Mouse (Mus musculus) ZHBTc4 (cell line): ENCODE data around the gene Efhd2.

Source experiments
- DNase-seq: peaks from one replicate; pipeline ENCODE4 v3.0.0-alpha.2; 2011; ENCODE audit warnings: low read depth, low spot score

Gene Efhd2

GRCm38 (mm10) chr4:141860246-141860841 lies 14.4 kb downstream of the Efhd2 start:
- no peak for DNase-seq

DNA sequence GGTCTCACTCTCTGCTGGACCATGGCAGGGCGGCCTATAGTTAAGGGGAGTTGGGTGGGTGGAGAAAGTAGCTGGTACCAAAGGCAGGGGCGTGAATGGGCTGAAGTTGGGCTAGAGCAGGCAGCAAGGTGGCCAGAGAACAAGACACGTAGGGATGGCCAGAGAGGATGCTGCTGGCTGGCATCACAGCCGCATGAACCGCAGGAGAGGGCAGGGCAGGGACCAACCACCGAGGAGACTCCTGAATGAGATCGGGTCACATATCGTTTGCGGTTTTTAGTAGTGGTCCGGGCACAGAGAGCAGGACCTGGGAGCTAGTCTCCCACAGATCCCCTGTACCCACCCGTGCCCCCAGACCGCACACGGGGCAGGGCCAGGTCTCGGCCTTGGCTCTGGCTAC lies 15.4 kb downstream of the Efhd2 start:
- DNase-seq, result no peak

- DNase-seq, result no peak
These were observed 16.2 kb downstream of the Efhd2 start for GRCm38 (mm10) chr4:141858501-141858900.

DNA sequence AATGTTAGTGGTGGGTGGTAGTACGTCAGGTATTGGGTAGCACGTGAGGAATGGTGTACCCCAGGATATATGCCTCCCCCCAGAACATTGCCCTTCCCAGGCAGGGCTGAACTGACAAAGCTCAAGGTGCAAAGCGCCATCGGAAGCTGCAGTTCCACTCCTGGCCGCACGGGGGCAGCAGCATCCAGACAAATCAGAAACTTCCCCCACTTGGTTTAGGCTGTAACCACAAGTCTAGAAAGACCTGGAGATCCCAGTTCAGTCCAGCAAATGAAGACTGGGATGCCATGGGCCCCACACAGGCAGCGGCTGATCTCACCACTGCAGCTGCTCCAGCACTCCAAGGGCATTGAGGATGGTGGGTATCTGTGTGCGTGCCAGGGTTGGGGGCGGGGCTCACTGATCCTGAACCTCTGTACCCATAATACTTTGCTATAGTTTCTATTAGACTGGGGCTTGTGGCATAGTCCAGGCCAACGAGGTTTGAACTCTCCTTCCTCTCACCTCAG lies 17.2 kb downstream of the Efhd2 start:
- DNase-seq, result peak; percentile 86

- DNase-seq, result peak; percentile 47
These were observed 21.3 kb downstream of the Efhd2 start for GRCm38 (mm10) chr4:141853437-141853836.

- no peak for DNase-seq
These were observed 28.7 kb downstream of the Efhd2 start, which contains the start of gene Ctrc for GRCm38 (mm10) chr4:141845999-141846398. Gene Ctrc (minus strand): TSS chr4:141846359.

GRCm38 (mm10) chr4:141834536-141835095 lies 40.1 kb downstream of the Efhd2 start:
- no peak for DNase-seq

- no peak for DNase-seq
These were observed 40.8 kb downstream of the Efhd2 start for GRCm38 (mm10) chr4:141833911-141834310.

- peak; percentile 81 for DNase-seq
These were observed 43.4 kb downstream of the Efhd2 start for GRCm38 (mm10) chr4:141831361-141831760.

DNA sequence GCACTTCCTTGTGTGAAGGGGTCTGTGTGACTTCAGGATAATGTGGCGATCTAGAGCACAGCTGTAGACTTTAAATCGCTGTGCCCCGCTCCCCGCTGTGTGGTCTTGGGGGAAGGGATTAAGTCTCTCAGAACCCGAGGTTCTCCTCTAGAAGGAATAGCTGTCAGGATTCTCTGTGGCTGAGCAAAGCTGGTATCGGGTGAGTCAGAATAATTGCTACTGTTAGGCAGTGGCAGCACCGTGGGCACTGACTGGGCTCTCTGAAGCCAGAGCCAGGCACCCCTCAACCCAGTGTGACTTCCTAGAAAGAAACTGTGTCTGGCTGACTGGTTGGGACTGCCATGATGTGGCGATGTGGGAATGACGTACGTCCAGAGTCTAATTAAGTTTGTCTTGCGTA lies 44.3 kb downstream of the Efhd2 start:
- peak; percentile 42 for DNase-seq

GRCm38 (mm10) chr4:141828177-141828576 lies 46.5 kb downstream of the Efhd2 start:
- DNase-seq, result no peak

- no peak for DNase-seq
These were observed 47.3 kb downstream of the Efhd2 start for GRCm38 (mm10) chr4:141827401-141827800.

DNA sequence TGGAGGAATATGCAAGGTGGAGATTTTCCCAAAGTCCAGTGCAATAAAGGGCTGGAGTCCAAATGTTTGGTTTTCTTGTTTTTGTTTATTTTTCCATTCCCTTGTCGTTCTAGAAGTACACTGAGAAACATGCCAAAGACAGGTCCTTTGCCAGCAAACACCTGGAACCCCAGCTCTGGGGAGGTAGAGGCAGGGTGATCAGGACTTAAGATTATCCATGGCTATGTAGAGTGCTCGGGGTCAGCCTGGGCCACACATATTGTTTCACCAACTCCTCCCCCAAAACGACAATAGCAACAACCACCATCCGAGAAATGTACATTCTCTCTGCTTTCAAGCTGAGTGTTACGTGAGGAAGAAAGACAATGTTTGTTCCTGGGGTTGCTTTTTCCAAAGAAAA lies 48.7 kb downstream of the Efhd2 start, which contains the start of gene Cela2a:
Gene Cela2a, minus strand, starts transcription at position 101 of the 400 bp plus-strand sequence.
- no peak for DNase-seq

GRCm38 (mm10) chr4:141822979-141823378 lies 51.7 kb downstream of the Efhd2 start:
- peak; percentile 89 for DNase-seq

DNA sequence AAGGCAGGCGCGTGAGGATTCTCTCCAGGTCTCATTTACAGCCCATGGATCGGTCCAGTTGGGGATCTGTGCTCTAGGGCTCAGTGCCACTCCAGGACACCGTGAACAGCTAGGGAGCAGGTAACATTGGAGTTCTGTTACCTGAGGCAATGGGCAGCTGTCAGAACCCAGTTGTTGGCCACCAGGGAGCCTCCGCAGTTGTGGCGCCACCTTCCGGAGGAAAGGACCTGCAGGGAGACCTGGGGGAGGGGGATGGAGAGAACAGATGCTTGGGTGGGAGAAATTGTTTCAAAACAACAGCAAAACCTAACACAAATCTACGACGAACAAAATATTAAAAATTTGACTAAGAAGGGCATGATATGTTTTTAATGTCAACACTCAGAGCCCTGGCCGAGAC lies 52.6 kb downstream of the Efhd2 start:
- DNase-seq, result peak; percentile 74

GRCm38 (mm10) chr4:141821178-141821577 lies 53.5 kb downstream of the Efhd2 start:
- DNase-seq, result no peak

DNA sequence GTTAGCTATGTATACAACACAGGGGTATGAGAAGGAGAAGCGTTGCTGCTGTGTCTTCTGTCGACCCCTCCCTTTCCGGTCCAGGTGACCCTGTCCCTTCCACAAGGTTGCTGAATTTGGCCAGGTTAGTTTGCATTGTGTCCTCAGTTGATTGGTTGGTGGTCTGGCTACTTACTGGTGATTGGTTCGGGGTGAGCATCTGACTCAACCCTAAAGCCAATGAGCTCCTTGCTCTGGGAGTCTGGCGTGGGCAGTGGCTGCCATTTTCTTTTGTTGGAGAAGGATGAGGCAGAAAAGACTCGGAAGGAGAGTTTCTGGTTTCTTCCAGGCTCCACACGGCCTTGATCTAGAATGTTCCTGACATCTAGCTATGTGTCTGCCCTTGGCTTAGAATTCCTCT lies 55.4 kb downstream of the Efhd2 start:
- peak; percentile 79 for DNase-seq

GRCm38 (mm10) chr4:141818861-141819260 lies 55.9 kb downstream of the Efhd2 start:
- DNase-seq, result peak; percentile 51

DNA sequence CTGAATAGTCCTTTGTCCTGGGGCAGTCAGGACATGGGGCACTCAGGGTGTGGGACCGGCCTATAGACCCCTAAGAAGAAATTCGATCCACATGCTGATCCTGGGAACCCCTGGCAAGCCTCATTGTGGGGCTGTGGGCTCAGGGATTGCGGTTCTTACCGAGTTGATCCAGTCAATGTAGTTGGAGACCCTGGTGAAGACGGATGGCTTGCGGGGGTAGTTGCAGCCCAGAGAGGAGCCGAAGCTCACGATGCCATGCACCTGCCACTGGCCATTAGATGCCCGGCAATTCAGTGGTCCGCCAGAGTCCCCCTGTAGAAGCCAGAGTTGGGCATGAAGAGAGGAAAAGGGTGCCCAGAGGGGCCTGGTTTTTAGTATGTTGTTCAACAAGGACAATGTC lies 57.0 kb downstream of the Efhd2 start:
- no peak for DNase-seq

DNA sequence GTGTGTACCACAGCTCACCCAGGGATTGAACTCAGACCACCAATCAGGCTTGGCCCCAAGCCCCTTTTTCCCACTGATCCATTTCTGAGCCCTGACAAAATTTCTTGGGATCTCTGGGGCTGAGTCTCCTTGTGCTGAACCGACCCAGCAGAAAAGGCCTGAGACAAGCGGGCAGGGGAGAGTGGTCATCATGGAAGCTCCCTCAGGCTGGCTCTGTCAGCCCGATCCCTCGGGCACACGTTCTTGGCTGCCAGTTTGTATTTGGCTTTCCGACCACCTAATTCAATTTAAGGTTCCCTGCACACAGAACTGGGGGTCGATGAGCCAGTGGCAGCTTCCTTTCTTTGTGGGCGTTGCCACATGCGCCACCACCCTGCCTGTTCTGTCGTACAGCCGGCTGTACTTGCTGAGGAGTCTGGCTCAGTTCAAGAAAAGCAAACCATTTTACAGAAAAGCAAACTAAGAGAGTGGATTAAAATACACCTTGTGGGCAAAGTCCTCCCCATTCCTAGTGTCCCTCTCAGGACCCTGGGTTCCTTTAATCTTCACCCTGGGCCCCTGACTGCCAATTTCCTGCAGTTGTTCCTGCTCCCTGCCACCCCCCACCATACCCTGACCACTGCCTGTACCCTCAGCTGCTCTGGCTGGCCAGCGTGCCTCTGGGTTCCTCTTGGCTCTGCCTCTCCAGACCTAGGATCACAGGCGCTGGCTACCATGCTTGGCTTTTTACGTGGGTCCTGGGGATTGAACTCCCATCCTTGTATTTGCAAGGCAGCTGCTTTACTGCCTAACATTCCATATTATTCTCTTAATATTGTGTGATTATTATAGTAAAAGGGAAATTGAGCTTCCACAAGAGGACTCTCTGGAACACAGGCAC lies 57.7 kb downstream of the Efhd2 start:
- DNase-seq, result no peak

- DNase-seq, result no peak
These were observed 58.5 kb downstream of the Efhd2 start for GRCm38 (mm10) chr4:141816267-141816666.

- DNase-seq, result no peak
These were observed 63.3 kb downstream of the Efhd2 start for GRCm38 (mm10) chr4:141811375-141811774.
